Mouse (Mus musculus): ENCODE results near the gene Dapp1.
"Not testable (repeated sequence)": the region's sequence is repeated elsewhere in the genome, so short reads cannot be mapped to it uniquely, and the experiment has no call there.

Gene Dapp1

GRCm38 (mm10) chr3:137919398-137919797 is 61.9 kb downstream of the Dapp1 start:
- no peak for DNase-seq (ENCODE audit: low spot score)

- DNase-seq (ENCODE audit: low spot score): no peak
These were observed 62.4 kb downstream of the Dapp1 start for GRCm38 (mm10) chr3:137918932-137919311.

GRCm38 (mm10) chr3:137918172-137918931 is 63.0 kb downstream of the Dapp1 start, which contains the start of gene Lamtor3:
Lamtor3 (plus strand) TSS chr3:137918506.
- DNase-seq (ENCODE audit: low spot score): peak; percentile 85

GRCm38 (mm10) chr3:137917694-137918171 is 63.6 kb downstream of the Dapp1 start:
- DNase-seq (ENCODE audit: low spot score): no peak

- DNase-seq (ENCODE audit: low spot score): not testable (repeated sequence)
These were observed 66.8 kb downstream of the Dapp1 start for GRCm38 (mm10) chr3:137914567-137914966.

GRCm38 (mm10) chr3:137913093-137913492 is 68.3 kb downstream of the Dapp1 start:
- no peak for DNase-seq (ENCODE audit: low spot score)

GRCm38 (mm10) chr3:137900149-137900548 is 81.2 kb downstream of the Dapp1 start:
- DNase-seq (ENCODE audit: low spot score): peak; percentile 42

- no peak for DNase-seq (ENCODE audit: low spot score)
These were observed 83.7 kb downstream of the Dapp1 start for GRCm38 (mm10) chr3:137897685-137898084.

GRCm38 (mm10) chr3:137896867-137897266 is 84.5 kb downstream of the Dapp1 start:
- no peak for DNase-seq (ENCODE audit: low spot score)

- no peak for DNase-seq (ENCODE audit: low spot score)
These were observed 85.0 kb downstream of the Dapp1 start for GRCm38 (mm10) chr3:137896386-137896785.

GRCm38 (mm10) chr3:137895196-137895595 is 86.1 kb downstream of the Dapp1 start:
- no peak for DNase-seq (ENCODE audit: low spot score)

GRCm38 (mm10) chr3:137893789-137894188 is 87.6 kb downstream of the Dapp1 start:
- DNase-seq (ENCODE audit: low spot score): no peak

- no peak for DNase-seq (ENCODE audit: low spot score)
These were observed 89.2 kb downstream of the Dapp1 start for GRCm38 (mm10) chr3:137892118-137892517.

GRCm38 (mm10) chr3:137891089-137891488 is 90.3 kb downstream of the Dapp1 start:
- no peak for DNase-seq (ENCODE audit: low spot score)

- no peak for DNase-seq (ENCODE audit: low spot score)
These were observed 93.4 kb downstream of the Dapp1 start for GRCm38 (mm10) chr3:137887961-137888360.

- no peak for DNase-seq (ENCODE audit: low spot score)
These were observed 100.3 kb downstream of the Dapp1 start for GRCm38 (mm10) chr3:137881093-137881492.
